Mouse (Mus musculus): Measurements from ENCODE around the gene Olfr1393. TPM values are rescaled to one million over a fixed set of nuclear protein-coding genes. Genes with fewer than 3 reads are reported as not detected.

Olfr1393 gene
- polyA plus RNA-seq (2016; fragmentation: Nextera tagmentation; extraction: Ambion mirVana), result not detected in 2 replicates

- no peak within 1 kb of the TSS for H3K4me2 ChIP-seq
- H3K4me1 ChIP-seq (replicated peaks), result no peaks in the 10 kb centered on the region
- 86% methylated on average over 3 of the region's 3 CpGs for WGBS
- H3K9me3 ChIP-seq, result no peaks in the 10 kb centered on the region
- H3K27me3 ChIP-seq, result no peaks in the 10 kb centered on the region
- H3K4me3 ChIP-seq (replicated peaks), result no peak within 1 kb of the TSS
- no peak within 1 kb of the TSS for H3K27ac ChIP-seq
- no peaks in the 10 kb centered on the region for H3K36me3 ChIP-seq
- no peak within 1 kb of the TSS for H3K9ac ChIP-seq (replicated peaks)
- no peak for ATAC-seq (ENCODE audit: insufficient number of reproducible peaks, insufficient read depth, low FRiP score, low TSS enrichment, low read depth)
Measured at GRCm38 (mm10) chr11:49278222-49278621, at the start of gene Olfr1393. Olfr1393 (plus strand) TSS chr11:49278304.

- Histone ChIP-seq H3K9ac (replicated peaks) (no peak overlapping the region), H3K36me3 (no peaks in the 10 kb centered on the region), H3K4me3 (replicated peaks) (no peak overlapping the region), H3K4me2 (no peak overlapping the region), H3K9me3 (no peaks in the 10 kb centered on the region), H3K4me1 (replicated peaks) (no peaks in the 10 kb centered on the region), H3K27ac (no peak overlapping the region), H3K27me3 (no peaks in the 10 kb centered on the region)
- no peak for ATAC-seq (ENCODE audit: insufficient number of reproducible peaks, insufficient read depth, low FRiP score, low TSS enrichment, low read depth)
- 53% methylated on average over 3 of the region's 3 CpGs for WGBS
Measured at GRCm38 (mm10) chr11:49232781-49233180, 45.3 kb upstream of the Olfr1393 start.

GRCm38 (mm10) chr11:49235459-49236207 lies 42.5 kb upstream of the Olfr1393 start:
- Histone ChIP-seq H3K36me3 (no peaks in the 10 kb centered on the region), H3K4me2 (no peak overlapping the region), H3K4me3 (replicated peaks) (no peak overlapping the region), H3K9ac (replicated peaks) (no peak overlapping the region), H3K27ac (no peak overlapping the region), H3K9me3 (no peaks in the 10 kb centered on the region), H3K4me1 (replicated peaks) (no peaks in the 10 kb centered on the region), H3K27me3 (no peaks in the 10 kb centered on the region)
- no peak for ATAC-seq (ENCODE audit: insufficient number of reproducible peaks, insufficient read depth, low FRiP score, low TSS enrichment, low read depth)
- 75% methylated on average over 3 of the region's 3 CpGs for WGBS

DNA sequence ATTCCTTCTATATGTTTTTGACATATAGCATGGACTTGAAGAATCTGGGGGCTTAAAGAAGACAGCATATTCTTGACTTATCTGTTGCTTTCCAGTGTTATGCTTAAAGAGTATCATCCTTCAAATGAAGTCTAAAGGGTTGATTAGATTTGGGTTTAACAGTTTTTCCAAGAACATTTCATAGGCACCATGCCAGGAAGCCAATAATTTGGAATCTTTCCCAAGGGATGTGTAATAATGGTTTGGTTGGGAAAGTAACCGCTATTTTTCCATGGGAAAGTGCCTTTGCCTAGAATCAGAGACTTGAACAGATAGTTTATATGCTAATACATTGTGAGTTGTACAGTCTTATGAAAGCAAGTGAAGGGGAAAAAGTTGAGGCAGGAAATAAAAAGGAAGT lies 41.2 kb upstream of the Olfr1393 start:
- Histone ChIP-seq H3K4me1 (replicated peaks) (no peaks in the 10 kb centered on the region), H3K9me3 (no peaks in the 10 kb centered on the region), H3K27me3 (no peaks in the 10 kb centered on the region), H3K9ac (replicated peaks) (no peak overlapping the region), H3K36me3 (no peaks in the 10 kb centered on the region), H3K27ac (no peak overlapping the region), H3K4me2 (no peak overlapping the region), H3K4me3 (replicated peaks) (no peak overlapping the region)
- ATAC-seq (ENCODE audit: insufficient number of reproducible peaks, insufficient read depth, low FRiP score, low TSS enrichment, low read depth), result no peak
- 77% methylated on average over 1 of the region's 1 CpGs for WGBS

- H3K4me2 ChIP-seq, result no peak overlapping the region
- no peak overlapping the region for H3K4me3 ChIP-seq (replicated peaks)
- WGBS, result 68% methylated on average over 2 of the region's 2 CpGs
- H3K27ac ChIP-seq, result no peak overlapping the region
- no peaks in the 10 kb centered on the region for H3K4me1 ChIP-seq (replicated peaks)
- H3K9me3 ChIP-seq, result no peaks in the 10 kb centered on the region
- no peak for ATAC-seq (ENCODE audit: insufficient number of reproducible peaks, insufficient read depth, low FRiP score, low TSS enrichment, low read depth)
- H3K36me3 ChIP-seq, result no peaks in the 10 kb centered on the region
- no peak overlapping the region for H3K9ac ChIP-seq (replicated peaks)
- no peaks in the 10 kb centered on the region for H3K27me3 ChIP-seq
Measured at GRCm38 (mm10) chr11:49237532-49237931, 40.6 kb upstream of the Olfr1393 start.

- Histone ChIP-seq H3K27ac (no peak overlapping the region), H3K9ac (replicated peaks) (no peak overlapping the region), H3K4me3 (replicated peaks) (no peak overlapping the region), H3K4me2 (no peak overlapping the region), H3K27me3 (no peaks in the 10 kb centered on the region), H3K36me3 (no peaks in the 10 kb centered on the region), H3K9me3 (no peaks in the 10 kb centered on the region), H3K4me1 (replicated peaks) (peaks cover 8% of the 10 kb centered on the region)
- WGBS, result 90% methylated on average over 1 of the region's 1 CpGs
- no peak for ATAC-seq (ENCODE audit: insufficient number of reproducible peaks, insufficient read depth, low FRiP score, low TSS enrichment, low read depth)
Measured at GRCm38 (mm10) chr11:49240310-49240709, 37.8 kb upstream of the Olfr1393 start.

- Histone ChIP-seq H3K4me1 (replicated peaks) (peaks cover 14% of the 10 kb centered on the region), H3K9me3 (no peaks in the 10 kb centered on the region), H3K36me3 (no peaks in the 10 kb centered on the region), H3K9ac (replicated peaks) (no peak overlapping the region), H3K27me3 (no peaks in the 10 kb centered on the region), H3K4me3 (replicated peaks) (no peak overlapping the region), H3K27ac (no peak overlapping the region), H3K4me2 (no peak overlapping the region)
- no peak for ATAC-seq (ENCODE audit: insufficient number of reproducible peaks, insufficient read depth, low FRiP score, low TSS enrichment, low read depth)
- 84% methylated on average over 4 of the region's 4 CpGs for WGBS
Measured at GRCm38 (mm10) chr11:49240874-49241273, 37.2 kb upstream of the Olfr1393 start.

GRCm38 (mm10) chr11:49241471-49241870 lies 36.6 kb upstream of the Olfr1393 start:
- no peaks in the 10 kb centered on the region for H3K36me3 ChIP-seq
- 89% methylated on average over 1 of the region's 1 CpGs for WGBS
- no peak overlapping the region for H3K4me2 ChIP-seq
- H3K9ac ChIP-seq (replicated peaks), result no peak overlapping the region
- H3K4me3 ChIP-seq (replicated peaks), result no peak overlapping the region
- no peaks in the 10 kb centered on the region for H3K9me3 ChIP-seq
- H3K27me3 ChIP-seq, result no peaks in the 10 kb centered on the region
- peaks cover 16% of the 10 kb centered on the region for H3K4me1 ChIP-seq (replicated peaks)
- no peak for ATAC-seq (ENCODE audit: insufficient number of reproducible peaks, insufficient read depth, low FRiP score, low TSS enrichment, low read depth)
- no peak overlapping the region for H3K27ac ChIP-seq

- Histone ChIP-seq H3K4me1 (replicated peaks) (peaks cover 22% of the 10 kb centered on the region), H3K9ac (replicated peaks) (peak overlapping the region; percentile 47), H3K27me3 (no peaks in the 10 kb centered on the region), H3K36me3 (no peaks in the 10 kb centered on the region), H3K4me3 (replicated peaks) (peak overlapping the region; percentile 46), H3K9me3 (no peaks in the 10 kb centered on the region), H3K27ac (peak overlapping the region; percentile 92), H3K4me2 (peak overlapping the region; percentile 60)
- WGBS, result 20% methylated on average over 11 of the region's 11 CpGs
- peak; percentile 3 for ATAC-seq (ENCODE audit: insufficient number of reproducible peaks, insufficient read depth, low FRiP score, low TSS enrichment, low read depth)
Measured at GRCm38 (mm10) chr11:49242944-49243626, 35.0 kb upstream of the Olfr1393 start.

DNA sequence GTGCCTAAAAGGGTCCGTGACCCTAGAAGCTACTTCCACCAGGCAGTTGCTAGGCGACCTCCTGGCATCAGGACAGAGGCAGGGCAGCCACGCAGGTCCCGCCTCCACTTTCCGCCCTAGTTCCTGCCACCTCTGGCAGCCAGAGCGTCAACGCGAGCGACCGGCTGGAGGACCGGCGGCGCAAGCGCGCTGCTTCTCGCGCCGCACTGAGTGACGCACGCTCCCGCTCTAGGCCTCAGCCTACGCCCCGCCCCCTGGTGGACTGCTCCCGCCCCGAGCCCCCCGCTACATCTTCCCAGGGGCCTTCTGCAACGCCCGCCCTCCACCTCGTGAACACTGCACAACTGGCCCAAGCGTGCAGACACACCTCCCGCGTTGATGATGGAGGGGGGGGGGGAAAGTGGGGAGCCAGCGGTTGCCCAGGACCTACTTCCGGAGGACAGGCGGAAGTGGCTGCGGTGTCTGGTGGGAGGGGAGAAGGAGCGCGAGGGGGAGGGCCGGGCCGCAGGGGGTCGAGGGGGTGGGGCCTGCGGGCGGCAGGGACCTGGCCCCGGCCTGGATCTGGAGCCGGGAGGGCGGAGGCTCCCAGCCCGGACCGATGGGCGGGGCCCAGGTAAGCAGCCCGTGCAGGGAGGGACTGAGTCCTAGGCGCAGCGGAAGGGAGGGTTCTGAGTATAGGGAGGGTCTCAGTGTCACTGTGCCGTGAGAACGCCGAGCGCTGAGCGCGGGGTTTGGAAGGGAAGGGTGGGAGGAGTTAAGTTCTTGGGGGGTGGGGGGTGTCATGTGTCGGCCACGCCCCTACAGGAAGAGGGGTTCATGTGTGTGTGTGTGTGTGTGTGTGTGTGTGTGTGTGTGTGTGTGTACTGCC lies 34.1 kb upstream of the Olfr1393 start, which contains the start of gene Mgat1:
Mgat1 (plus strand) TSS at position 465 of the 868 bp plus-strand sequence.
- Histone ChIP-seq H3K27me3 (no peaks in the 10 kb centered on the region), H3K36me3 (no peaks in the 10 kb centered on the region), H3K4me3 (replicated peaks) (peak within 1 kb of the TSS; percentile 46), H3K4me1 (replicated peaks) (peaks cover 23% of the 10 kb centered on the region), H3K9ac (replicated peaks) (peak within 1 kb of the TSS; percentile 47), H3K9me3 (no peaks in the 10 kb centered on the region), H3K4me2 (peak within 1 kb of the TSS; percentile 60), H3K27ac (peak within 1 kb of the TSS; percentile 92)
- peak; percentile 95 for ATAC-seq (ENCODE audit: insufficient number of reproducible peaks, insufficient read depth, low FRiP score, low TSS enrichment, low read depth)
- under 1% methylated on average over 55 of the region's 60 CpGs for WGBS

- H3K9ac ChIP-seq (replicated peaks), result no peak overlapping the region
- peak; percentile 21 for ATAC-seq (ENCODE audit: insufficient number of reproducible peaks, insufficient read depth, low FRiP score, low TSS enrichment, low read depth)
- H3K36me3 ChIP-seq, result no peaks in the 10 kb centered on the region
- no peaks in the 10 kb centered on the region for H3K27me3 ChIP-seq
- H3K4me1 ChIP-seq (replicated peaks), result peaks cover 29% of the 10 kb centered on the region
- H3K27ac ChIP-seq, result peak overlapping the region; percentile 92
- 0% methylated on average over 4 of the region's 4 CpGs for WGBS
- H3K9me3 ChIP-seq, result no peaks in the 10 kb centered on the region
- peak overlapping the region; percentile 60 for H3K4me2 ChIP-seq
- H3K4me3 ChIP-seq (replicated peaks), result peak overlapping the region; percentile 46
Measured at GRCm38 (mm10) chr11:49244595-49244930, 33.5 kb upstream of the Olfr1393 start.
